Mouse (Mus musculus) neutrophil, adult 5-6 weeks (primary cell): ENCODE results near the gene Mgea5. TPM values are rescaled to one million over a fixed set of nuclear protein-coding genes. Genes with fewer than 3 reads are reported as not detected.

ENCODE experiments used
- ATAC-seq: fragments of 151-379, 151-347 bp; 2 replicates; pipeline ENCODE4 v1.8.0; 2017; ENCODE audit warnings: mild to moderate bottlenecking, moderate TSS enrichment; ENCODE audit not compliant: insufficient number of reproducible peaks, poor library complexity, low FRiP score, severe bottlenecking; ENCODE audit errors: extremely low read depth
- total RNA-seq: library from RNA; stranded (forward); fragments of 200-1000 nt; gene quantifications from 2 replicates; pipeline ENCODE4 v1.2.3, GENCODE M21; 2017

Gene Mgea5
- total RNA-seq, 1 experiment from 2014 or later: 539 TPM

GRCm38 (mm10) chr19:45758671-45759070, 25.0 kb downstream of the Mgea5 start:
- no peak for ATAC-seq

- ATAC-seq: no peak
Measured at GRCm38 (mm10) chr19:45753551-45753950, 30.1 kb downstream of the Mgea5 start.

- ATAC-seq: no peak
Measured at GRCm38 (mm10) chr19:45751881-45752280, 31.8 kb downstream of the Mgea5 start.

GRCm38 (mm10) chr19:45749243-45750043, 34.2 kb downstream of the Mgea5 start, which contains the start of gene Npm3:
Npm3 (minus strand) TSS chr19:45749591.
- ATAC-seq: peak; percentile 58

- ATAC-seq: no peak
Measured at GRCm38 (mm10) chr19:45748691-45749242, 34.9 kb downstream of the Mgea5 start.

GRCm38 (mm10) chr19:45748206-45748605, 35.4 kb downstream of the Mgea5 start:
- no peak for ATAC-seq

GRCm38 (mm10) chr19:45747028-45747867, 36.4 kb downstream of the Mgea5 start:
- ATAC-seq: peak; percentile 57; the same call in 1 of the 2 replicates

GRCm38 (mm10) chr19:45746153-45747020, 37.2 kb downstream of the Mgea5 start:
- peak; percentile 46; the same call in 1 of the 2 replicates for ATAC-seq

GRCm38 (mm10) chr19:45745344-45746152, 38.1 kb downstream of the Mgea5 start:
- ATAC-seq: no peak

- no peak for ATAC-seq
Measured at GRCm38 (mm10) chr19:45743619-45744018, 40.0 kb downstream of the Mgea5 start.

GRCm38 (mm10) chr19:45742984-45743575, 40.6 kb downstream of the Mgea5 start:
- ATAC-seq: no peak

GRCm38 (mm10) chr19:45742218-45742983, 41.2 kb downstream of the Mgea5 start, which contains the start of gene Fgf8:
Fgf8 (minus strand) TSS chr19:45742915.
- ATAC-seq: no peak

- ATAC-seq: no peak
Measured at GRCm38 (mm10) chr19:45741431-45742217, 42.0 kb downstream of the Mgea5 start.

GRCm38 (mm10) chr19:45740817-45741216, 42.8 kb downstream of the Mgea5 start:
- no peak for ATAC-seq

GRCm38 (mm10) chr19:45740233-45740632, 43.4 kb downstream of the Mgea5 start:
- no peak for ATAC-seq

GRCm38 (mm10) chr19:45738521-45738920, 45.1 kb downstream of the Mgea5 start:
- no peak for ATAC-seq
